Mouse (Mus musculus) CD4-positive, CD25-positive, alpha-beta regulatory T cell, adult 4 months (primary cell): ENCODE measurements around the gene Smarcc2. TPM values are rescaled to one million over a fixed set of nuclear protein-coding genes. Genes with fewer than 3 reads are reported as not detected.
"Not testable (repeated sequence)": the region's sequence is repeated elsewhere in the genome, so short reads cannot be mapped to it uniquely, and the experiment has no call there.

Source experiments
- ATAC-seq: one replicate; pipeline ENCODE4 v1.8.0; 2017
- polyA plus RNA-seq, 2 experiments: library from polyadenylated mRNA; unstranded; fragments of 100-300 nt; shearing (Covaris generic); gene quantifications; one replicate each; pipeline ENCODE4 v1.2.1; 2017

Gene Smarcc2
- polyA plus RNA-seq, 2 experiments from 2014 or later: 45.7 to 62.7 TPM

DNA sequence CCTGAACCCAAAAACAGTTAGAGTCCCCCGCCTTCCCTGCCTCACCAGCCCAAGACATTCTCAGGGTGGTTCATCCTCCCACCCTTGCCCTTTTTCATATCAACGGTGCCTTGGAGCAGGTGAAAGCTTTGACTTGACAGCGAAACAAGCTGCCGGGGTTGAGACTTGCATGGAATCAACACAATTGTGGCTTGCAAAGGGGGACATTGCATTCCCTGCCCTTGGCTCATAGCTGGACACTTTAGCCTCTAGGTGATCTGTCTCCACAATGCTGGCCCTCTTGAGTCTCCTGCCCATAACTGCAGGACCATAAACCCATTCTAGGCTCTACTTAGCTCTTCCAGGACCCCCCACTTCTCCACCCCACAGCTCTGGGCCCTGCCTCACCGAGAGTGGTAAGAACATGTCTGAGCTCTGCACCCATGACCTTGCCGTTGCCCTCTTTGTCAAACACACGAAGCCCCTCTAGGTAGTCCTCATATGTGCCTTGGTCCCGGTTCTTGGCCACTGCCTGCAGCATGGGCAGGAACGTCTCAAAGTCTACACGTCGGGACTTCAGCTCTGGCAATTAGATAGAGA, 35.7 kb downstream of the Smarcc2 start:
- no peak for ATAC-seq

DNA sequence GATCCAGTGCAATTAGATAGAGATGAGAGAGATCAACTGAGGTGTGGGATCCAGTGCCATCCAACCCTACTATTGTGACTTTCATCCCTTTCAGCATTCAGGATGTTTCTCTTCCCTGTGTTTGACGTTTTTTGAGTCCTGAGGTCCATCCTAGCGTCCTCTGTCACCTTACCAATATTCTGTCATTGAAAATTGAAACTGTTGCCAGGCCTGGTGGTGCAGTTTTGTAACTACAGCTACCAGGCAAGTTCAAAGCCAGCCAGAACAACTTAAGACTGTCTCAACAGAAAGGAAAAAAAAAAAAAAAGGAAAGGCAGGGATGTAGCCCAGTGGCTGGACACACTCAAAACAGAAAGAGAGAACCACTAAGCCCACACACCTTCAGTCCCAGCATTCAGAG, 36.2 kb downstream of the Smarcc2 start:
- ATAC-seq: no peak

DNA sequence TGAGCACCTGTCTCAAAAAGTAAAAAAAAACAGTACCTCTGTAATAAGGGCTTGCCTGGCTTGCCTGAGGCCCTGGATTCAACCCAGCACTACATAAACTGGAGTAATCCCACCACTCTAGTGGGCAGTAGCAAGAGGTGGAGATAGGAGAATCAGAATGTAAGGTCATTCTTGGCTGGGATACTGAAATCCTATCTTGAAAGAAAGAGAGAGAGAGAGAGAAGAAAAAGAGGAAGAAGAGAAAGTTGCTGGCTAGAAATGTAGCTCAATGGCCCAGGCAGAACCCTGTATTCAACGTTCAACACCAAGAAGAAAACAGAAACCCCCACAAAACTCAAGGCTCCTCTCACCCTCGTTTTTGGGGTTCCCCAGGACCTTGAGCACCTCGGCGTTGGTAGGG, 36.9 kb downstream of the Smarcc2 start:
- ATAC-seq: no peak

DNA sequence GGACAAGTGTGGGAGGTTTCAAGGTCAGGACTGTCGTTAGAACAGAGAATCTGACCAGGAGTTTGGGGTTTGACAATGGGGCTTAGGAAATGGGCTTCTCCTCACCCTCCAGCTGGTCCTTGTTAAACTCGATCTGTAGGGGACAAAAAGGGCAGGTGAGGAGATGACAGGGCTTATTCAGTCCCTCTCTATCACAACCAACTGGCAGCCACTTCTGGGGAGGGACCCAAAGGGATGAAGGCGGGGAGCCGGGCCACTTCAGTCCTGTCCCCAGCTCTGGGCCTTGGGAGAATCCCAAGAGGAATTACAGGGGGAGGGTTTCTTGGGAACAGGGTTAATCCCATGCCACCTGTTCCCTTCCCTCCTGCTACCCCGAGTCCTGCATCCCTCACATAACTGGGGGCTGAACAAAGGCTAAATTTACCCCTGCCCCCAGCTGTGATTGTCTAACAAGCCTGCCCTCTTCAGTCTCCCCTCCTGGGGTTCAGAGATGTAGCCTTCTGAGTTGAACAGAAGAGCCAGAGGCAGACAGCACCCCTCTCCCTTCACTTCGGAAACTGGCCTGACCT, 37.5 kb downstream of the Smarcc2 start:
- ATAC-seq: no peak

- no peak for ATAC-seq
These were observed 38.2 kb downstream of the Smarcc2 start for GRCm38 (mm10) chr10:128497134-128497737.

DNA sequence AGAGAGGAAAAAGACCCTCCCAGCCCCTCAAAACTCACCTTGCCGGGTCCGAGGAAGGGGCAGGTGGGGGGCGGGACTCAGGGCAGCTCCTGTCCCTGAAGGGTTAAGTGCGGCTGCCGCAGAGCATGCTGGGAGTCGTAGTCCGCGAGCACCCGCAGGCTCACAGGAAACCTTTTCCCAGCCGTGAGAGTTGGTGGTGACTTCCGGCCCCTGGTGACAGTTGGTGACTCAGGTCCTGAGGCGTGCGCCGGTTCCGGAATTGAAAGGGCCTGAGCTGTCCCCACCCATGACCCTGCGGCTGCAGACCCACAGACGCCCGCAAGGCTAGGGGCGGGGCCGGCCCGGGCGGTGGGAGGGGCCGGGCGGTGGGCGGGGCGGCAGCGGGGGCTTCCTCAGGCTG, 39.5 kb downstream of the Smarcc2 start, which contains the start of gene Myl6b:
Gene Myl6b, minus strand, starts transcription at position 96 of the 400 bp plus-strand sequence.
- peak; percentile 84 for ATAC-seq

- ATAC-seq: peak; percentile 10
These were observed 40.1 kb downstream of the Smarcc2 start for GRCm38 (mm10) chr10:128499116-128499671.

- ATAC-seq: no peak
These were observed 43.3 kb downstream of the Smarcc2 start for GRCm38 (mm10) chr10:128502341-128502740.

GRCm38 (mm10) chr10:128503532-128503931, 44.5 kb downstream of the Smarcc2 start:
- ATAC-seq: no peak

DNA sequence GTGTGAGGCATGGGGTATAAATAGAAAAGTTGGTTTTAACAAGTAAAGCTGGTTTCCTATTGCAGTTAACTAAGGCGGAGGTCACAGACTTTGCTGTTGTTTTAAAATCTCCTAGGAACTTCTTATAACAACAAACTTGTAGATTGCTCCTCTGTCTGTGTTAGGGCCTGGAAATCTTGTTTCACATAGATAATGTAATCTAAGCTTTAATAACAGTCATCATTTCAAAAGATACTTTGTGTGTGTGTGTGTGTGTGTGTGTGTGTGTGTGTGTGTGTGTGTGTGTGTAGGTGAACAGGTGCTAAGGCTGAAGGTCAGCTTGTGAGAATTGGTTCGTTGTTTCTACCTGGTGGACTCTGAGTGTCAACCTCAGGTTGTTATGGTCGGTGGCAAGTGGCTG, 45.0 kb downstream of the Smarcc2 start:
- ATAC-seq: no peak

- ATAC-seq: peak; percentile 92
These were observed 45.8 kb downstream of the Smarcc2 start for GRCm38 (mm10) chr10:128504641-128505370.

DNA sequence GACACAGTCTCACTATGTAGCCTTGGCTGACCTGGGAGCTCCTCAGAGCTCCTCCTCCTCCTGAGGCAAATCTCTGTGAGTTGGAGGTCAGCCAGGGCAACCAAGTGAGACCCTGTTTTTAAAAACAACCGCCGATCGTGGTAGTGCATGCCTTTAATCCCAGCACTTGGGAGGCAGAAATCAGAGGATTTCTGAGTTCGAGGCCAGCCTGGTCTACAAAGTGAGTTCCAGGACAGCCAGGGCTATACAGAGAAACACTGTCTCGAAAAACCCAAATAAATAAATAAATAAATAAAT, 46.3 kb downstream of the Smarcc2 start:
- ATAC-seq: not testable (repeated sequence)

DNA sequence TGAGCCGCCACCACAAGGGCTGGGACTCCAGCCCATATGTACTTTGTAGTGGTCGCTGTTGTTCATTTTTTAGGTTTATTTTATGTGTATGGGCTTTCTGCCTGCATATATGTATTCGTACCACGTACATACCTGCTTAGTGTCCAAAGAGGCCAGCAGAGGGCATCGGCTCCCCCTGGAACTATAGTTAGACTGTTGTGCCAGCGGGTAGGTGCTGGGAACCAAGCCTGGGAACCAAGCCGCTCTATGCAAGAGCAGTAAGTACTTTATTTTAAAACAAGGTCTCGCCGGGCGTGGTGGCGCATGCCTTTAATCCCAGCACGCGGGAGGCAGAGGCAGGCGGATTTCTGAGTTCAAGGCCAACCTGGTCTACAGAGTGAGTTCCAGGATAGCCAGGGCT, 46.9 kb downstream of the Smarcc2 start:
- ATAC-seq: no peak

GRCm38 (mm10) chr10:128508260-128508659, 49.2 kb downstream of the Smarcc2 start:
- no peak for ATAC-seq

DNA sequence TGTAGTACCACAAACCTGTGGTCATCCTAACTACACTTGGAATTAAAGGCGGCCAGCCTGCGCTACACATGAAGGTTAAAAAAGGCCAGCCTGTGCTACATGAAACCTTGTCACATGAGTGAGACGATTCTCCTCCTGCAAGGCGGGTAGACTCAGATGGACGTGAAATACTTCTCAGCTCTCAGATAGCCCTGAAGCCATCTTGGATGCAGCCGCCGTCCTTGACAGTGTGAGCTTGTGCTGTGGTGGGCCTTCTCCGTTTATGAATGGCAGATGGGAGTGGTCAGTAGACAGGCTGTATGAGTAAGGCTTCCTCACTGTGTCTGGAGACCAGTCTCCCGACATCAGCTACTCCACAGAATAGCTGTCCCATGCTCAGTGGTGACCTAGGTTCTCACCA, 50.2 kb downstream of the Smarcc2 start:
- no peak for ATAC-seq

GRCm38 (mm10) chr10:128509831-128510230, 50.8 kb downstream of the Smarcc2 start:
- ATAC-seq: no peak

DNA sequence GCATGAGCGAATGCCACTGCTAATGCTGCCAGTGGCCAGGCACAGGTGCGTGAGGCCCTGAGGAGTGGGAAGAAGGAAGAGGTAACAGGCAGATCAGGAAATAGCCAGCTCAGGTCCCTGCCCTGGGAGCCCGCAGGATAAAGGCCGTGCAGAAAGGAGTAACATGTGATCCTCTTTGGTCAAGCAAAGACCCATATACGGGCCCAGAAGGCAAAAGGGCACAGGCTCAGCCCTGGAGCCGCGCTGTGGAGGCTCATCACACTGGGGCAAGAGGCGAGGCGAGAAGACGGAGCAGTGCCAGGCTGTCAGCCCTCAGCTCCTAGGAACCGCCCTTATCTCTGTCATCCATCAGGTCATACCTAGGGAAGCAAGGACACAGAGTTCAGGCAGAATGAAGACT, 51.3 kb downstream of the Smarcc2 start:
- no peak for ATAC-seq

DNA sequence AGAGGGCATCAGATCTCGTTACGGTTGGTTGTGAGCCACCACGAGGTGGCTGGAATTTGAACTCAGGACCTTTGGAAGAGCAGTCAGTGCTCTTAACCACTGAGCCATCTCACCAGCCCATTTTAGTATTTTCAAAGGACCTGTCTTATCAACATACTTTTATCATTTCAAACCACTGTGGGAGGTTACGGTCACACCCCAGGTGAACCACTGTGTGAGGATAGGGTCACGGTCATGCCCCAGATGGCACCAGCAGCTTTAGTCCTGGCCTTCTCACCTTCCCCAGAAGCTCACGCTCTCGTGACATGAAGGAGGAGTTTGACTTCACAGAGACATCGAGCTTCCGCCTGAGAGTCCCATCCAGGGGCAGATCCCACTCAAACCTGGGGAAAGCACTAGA, 52.1 kb downstream of the Smarcc2 start:
- ATAC-seq: no peak

GRCm38 (mm10) chr10:128511761-128512160, 52.7 kb downstream of the Smarcc2 start:
- ATAC-seq: no peak

GRCm38 (mm10) chr10:128515044-128515443, 56.0 kb downstream of the Smarcc2 start:
- ATAC-seq: no peak

- no peak for ATAC-seq
These were observed 57.0 kb downstream of the Smarcc2 start for GRCm38 (mm10) chr10:128516029-128516428.

GRCm38 (mm10) chr10:128516677-128517076, 57.6 kb downstream of the Smarcc2 start:
- ATAC-seq: no peak

- peak; percentile 45 for ATAC-seq
These were observed 59.8 kb downstream of the Smarcc2 start for GRCm38 (mm10) chr10:128518833-128519232.

DNA sequence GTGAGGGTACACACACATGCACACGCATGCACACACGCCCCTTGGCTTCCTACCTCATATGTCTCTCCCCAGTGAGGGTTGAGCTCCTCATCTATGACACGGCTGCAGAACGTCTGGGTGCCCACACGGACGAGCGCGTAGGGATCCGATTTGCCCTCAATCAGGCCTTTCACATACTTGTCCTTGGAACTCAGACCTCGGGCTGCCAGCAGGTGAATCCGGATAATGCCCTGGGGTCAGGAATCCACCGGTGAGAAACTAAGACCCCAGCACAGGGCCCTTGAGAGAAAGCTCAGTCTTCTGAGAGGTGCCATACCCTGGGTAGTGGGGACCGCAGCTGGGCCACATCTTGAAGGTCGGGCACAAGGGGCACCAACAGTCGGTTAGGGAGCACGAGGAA, 61.5 kb downstream of the Smarcc2 start:
- no peak for ATAC-seq
